Mouse (Mus musculus): ENCODE measurements around the gene Vgll2. TPM values are rescaled to one million over a fixed set of nuclear protein-coding genes. Genes with fewer than 3 reads are reported as not detected.
A peak's percentile ranks its signal among the peaks of the same experiment; 100 is the strongest.

Gene Vgll2
- polyA plus RNA-seq, 1 experiment, result 0.10 TPM

- no peak for TF ChIP-seq CTCF (IDR thresholded peaks at IDR 0.05; ENCODE audit: extremely low read depth, insufficient read depth, low read length)
- TF ChIP-seq POLR2A (IDR thresholded peaks at IDR 0.05; ENCODE audit: extremely low read depth, insufficient read depth, low read length), result no peak
- no peaks in the 10 kb centered on the region for H3K4me1 ChIP-seq (ENCODE audit: control insufficient read depth, insufficient read depth, low read length)
- H3K27ac ChIP-seq (ENCODE audit: insufficient read depth, low read length), result no peak overlapping the region
- no peak overlapping the region for H3K4me3 ChIP-seq (ENCODE audit: insufficient read depth, low read length)
Observed at GRCm38 (mm10) chr10:52048287-52048686, 26.0 kb downstream of the Vgll2 start.

GRCm38 (mm10) chr10:52072482-52072881 lies 50.2 kb downstream of the Vgll2 start:
- TF ChIP-seq CTCF (IDR thresholded peaks at IDR 0.05; ENCODE audit: extremely low read depth, insufficient read depth, low read length) (peak; percentile 45), POLR2A (IDR thresholded peaks at IDR 0.05; ENCODE audit: extremely low read depth, insufficient read depth, low read length) (no peak)
- Histone ChIP-seq H3K4me3 (ENCODE audit: insufficient read depth, low read length) (no peak overlapping the region), H3K4me1 (ENCODE audit: control insufficient read depth, insufficient read depth, low read length) (no peaks in the 10 kb centered on the region), H3K27ac (ENCODE audit: insufficient read depth, low read length) (no peak overlapping the region)

Other genes starting within 250 kb of the Vgll2 start
- not detected in 2 replicates for gene Ros1, start 172.7 kb downstream of the Vgll2 start, polyA plus RNA-seq (2012; rRNA removed)
- 5.7 and 5.9 TPM in 2 replicates for gene Dcbld1, start 211.1 kb downstream of the Vgll2 start, polyA plus RNA-seq (2012; rRNA removed)

Measured in cortical plate, adult 2 months (tissue).